ENCODE assay signal across 21 mouse cellular contexts in genomic region chr2:152190161-152190560, GRCm38 (mm10). TPM values are rescaled to one million over a fixed set of nuclear protein-coding genes. Genes with fewer than 3 reads are reported as not detected.
DNase-seq lines count a peak whose midpoint lies in the region; ATAC-seq lines count a peak whose summit lies in the region.
"Had no signal": no experiment of that assay in that cellular context is flagged by ENCODE, and none has a peak within 500 bp of the region (broad histone marks: within the 10 kb centered on the region; RNA-seq: fewer than 3 reads in every experiment).

No protein-coding gene starts in this region.

- H3K9ac ChIP-seq in forebrain, embryonic 11.5 days (ENCODE audit: low read length) = no peak overlapping the region
- H3K9ac ChIP-seq in heart, embryonic 15.5 days = no peak overlapping the region
- H3K9ac ChIP-seq in lung, embryonic 15.5 days = no peak overlapping the region
- H3K9ac ChIP-seq: forebrain, embryonic 13.5 days; liver, embryonic 13.5 days; neural tube, embryonic 15.5 days; stomach, embryonic 15.5 days had no signal

- intact Hi-C loops in heart, postnatal 25 days (cut with DNase I) = no loop called here

- 74% methylated on average over 7 of the region's 7 CpGs for WGBS in forebrain, embryonic 10.5 days
- 75% methylated on average over 7 of the region's 7 CpGs for WGBS in forebrain, embryonic 11.5 days
- WGBS in heart, embryonic 15.5 days = 60% methylated on average over 7 of the region's 7 CpGs
- 58% methylated on average over 7 of the region's 7 CpGs for WGBS in lung, embryonic 15.5 days

- no peak for DNase-seq in forebrain, embryonic 10.5 days (ENCODE audit: extremely low spot score, low spot score)
- no peak for DNase-seq in forebrain, embryonic 11.5 days (ENCODE audit: low spot score)
- DNase-seq in heart, postnatal 25 days (ENCODE audit: low spot score) = no peak
- no peak for DNase-seq in lung, postnatal 25 days (ENCODE audit: low spot score)
- DNase-seq in left cerebral cortex, adult 9 months (ENCODE audit: low spot score in 2 of 2) = no peak
- DNase-seq: adrenal gland, adult 2 months; cerebellum, adult 11-12 months; layer of hippocampus, adult 9-11 months; liver, embryonic 13.5 days; lung, adult 2 months; thymus, postnatal 36 days had no signal

- no peak overlapping the region for H3K4me3 ChIP-seq in forebrain, embryonic 10.5 days
- no peak overlapping the region for H3K4me3 ChIP-seq in forebrain, embryonic 11.5 days (ENCODE audit: low read depth, low read length)
- no peak overlapping the region for H3K4me3 ChIP-seq in heart, embryonic 15.5 days
- no peak overlapping the region for H3K4me3 ChIP-seq in lung, embryonic 15.5 days
- H3K4me3 ChIP-seq: forebrain, embryonic 13.5 days; liver, embryonic 13.5 days; neural tube, embryonic 15.5 days; stomach, embryonic 15.5 days had no signal

- H3K27ac ChIP-seq in forebrain, embryonic 10.5 days = peak overlapping the region; percentile 53; the same call in 1 of the 2 replicates
- no peak overlapping the region for H3K27ac ChIP-seq in forebrain, embryonic 11.5 days (ENCODE audit: low read depth, low read length)
- H3K27ac ChIP-seq in heart, embryonic 15.5 days = peak overlapping the region; percentile 51
- H3K27ac ChIP-seq in lung, embryonic 15.5 days = peak overlapping the region; percentile 30; the same call in 1 of the 2 replicates
- H3K27ac ChIP-seq: forebrain, embryonic 13.5 days; hindbrain, postnatal 0 days; liver, embryonic 13.5 days; macrophage; neural tube, embryonic 15.5 days; stomach, embryonic 15.5 days had no signal

- no peak overlapping the region for H3K4me2 ChIP-seq in forebrain, embryonic 11.5 days (ENCODE audit: low read depth, low read length, severe bottlenecking)
- H3K4me2 ChIP-seq in heart, embryonic 15.5 days = no peak overlapping the region
- H3K4me2 ChIP-seq in lung, embryonic 15.5 days = no peak overlapping the region
- H3K4me2 ChIP-seq: forebrain, embryonic 13.5 days; liver, embryonic 13.5 days; neural tube, embryonic 15.5 days; stomach, embryonic 15.5 days had no signal

- H3K36me3 ChIP-seq in forebrain, embryonic 10.5 days (replicated peaks) = no peaks in the 10 kb centered on the region
- H3K36me3 ChIP-seq in forebrain, embryonic 11.5 days (ENCODE audit: control insufficient read depth, insufficient read depth, low read length) = no peaks in the 10 kb centered on the region
- H3K36me3 ChIP-seq in heart, embryonic 15.5 days = no peaks in the 10 kb centered on the region
- no peaks in the 10 kb centered on the region for H3K36me3 ChIP-seq in lung, embryonic 15.5 days
- H3K36me3 ChIP-seq: G1E; liver, embryonic 13.5 days; neural tube, embryonic 15.5 days; stomach, embryonic 15.5 days had no signal

- no peaks in the 10 kb centered on the region for H3K9me3 ChIP-seq in forebrain, embryonic 10.5 days
- H3K9me3 ChIP-seq in forebrain, embryonic 11.5 days (ENCODE audit: control insufficient read depth, low read length) = no peaks in the 10 kb centered on the region
- no peaks in the 10 kb centered on the region for H3K9me3 ChIP-seq in heart, embryonic 15.5 days (replicated peaks)
- no peaks in the 10 kb centered on the region for H3K9me3 ChIP-seq in lung, embryonic 15.5 days
- H3K9me3 ChIP-seq: forebrain, embryonic 13.5 days; G1E; liver, embryonic 13.5 days; neural tube, embryonic 15.5 days; stomach, embryonic 15.5 days had no signal

- ATAC-seq in forebrain, embryonic 11.5 days (replicated peaks; ENCODE audit: low FRiP score) = no peak
- 0 out of 2 replicates have a peak, but pooled peaks have one; percentile 11 for ATAC-seq in heart, embryonic 15.5 days (replicated peaks; ENCODE audit: insufficient number of reproducible peaks, insufficient read depth, low FRiP score, low read depth)
- no peak for ATAC-seq in lung, embryonic 15.5 days (ENCODE audit: borderline replicate concordance, extremely low read depth, low FRiP score, low TSS enrichment)
- ATAC-seq: forebrain, embryonic 13.5 days; hindbrain, postnatal 0 days; Patski had no signal

- H3K27me3 ChIP-seq in forebrain, embryonic 10.5 days (ENCODE audit: poor library complexity, severe bottlenecking) = no peaks in the 10 kb centered on the region
- H3K27me3 ChIP-seq in forebrain, embryonic 11.5 days (ENCODE audit: control insufficient read depth, insufficient read depth, low read length) = no peaks in the 10 kb centered on the region
- no peaks in the 10 kb centered on the region for H3K27me3 ChIP-seq in heart, embryonic 15.5 days
- no peaks in the 10 kb centered on the region for H3K27me3 ChIP-seq in lung, embryonic 15.5 days
- H3K27me3 ChIP-seq: forebrain, embryonic 13.5 days; liver, embryonic 13.5 days; neural tube, embryonic 15.5 days; stomach, embryonic 15.5 days had no signal

- H3K4me1 ChIP-seq in forebrain, embryonic 10.5 days = peaks cover 13% of the 10 kb centered on the region
- no peaks in the 10 kb centered on the region for H3K4me1 ChIP-seq in forebrain, embryonic 11.5 days (replicated peaks; ENCODE audit: control insufficient read depth, insufficient read depth, low read length)
- H3K4me1 ChIP-seq in heart, embryonic 15.5 days (replicated peaks) = peaks cover 13% of the 10 kb centered on the region
- H3K4me1 ChIP-seq in lung, embryonic 15.5 days = no peaks in the 10 kb centered on the region
- H3K4me1 ChIP-seq: forebrain, embryonic 13.5 days; neural tube, embryonic 15.5 days; stomach, embryonic 15.5 days had no signal

RNA-seq across cellular contexts. Expression of gene Csnk2a1, which starts 36.5 kb away (rescaled TPM):
- 77.6 and 91.0 TPM in 2 replicates for polyA plus RNA-seq in forebrain, embryonic 10.5 days (2016; fragmentation: Nextera tagmentation; extraction: Ambion mirVana)
- polyA plus RNA-seq in forebrain, embryonic 11.5 days (2014; fragmentation: Nextera tagmentation; extraction: Ambion mirVana) = 72.2 and 73.6 TPM in 2 replicates
- 57.9 and 74.6 TPM in 2 replicates for polyA plus RNA-seq in heart, embryonic 15.5 days (2015; fragmentation: Nextera tagmentation; extraction: Ambion mirVana)
- total RNA-seq in heart, postnatal 25 days (2021) = 100 to 1,000 TPM in 1 of 2 experiments, 10 to 100 TPM in 1; 95.2 to 104 TPM
- 76.7 and 83.7 TPM in 2 replicates for polyA plus RNA-seq in lung, embryonic 15.5 days (2015; fragmentation: Nextera tagmentation; extraction: Ambion mirVana)

RNA-seq across cellular contexts. Expression of gene Tcf15, which starts 46.8 kb away (rescaled TPM):
- 4.0 and 4.1 TPM in 2 replicates for polyA plus RNA-seq in forebrain, embryonic 10.5 days (2016; fragmentation: Nextera tagmentation; extraction: Ambion mirVana)
- polyA plus RNA-seq in forebrain, embryonic 11.5 days (2014; fragmentation: Nextera tagmentation; extraction: Ambion mirVana) = 3.4 and 3.5 TPM in 2 replicates
- polyA plus RNA-seq in heart, embryonic 15.5 days (2015; fragmentation: Nextera tagmentation; extraction: Ambion mirVana) = 14.1 and 14.3 TPM in 2 replicates
- 10 to 100 TPM; 24.3 to 34.0 TPM for total RNA-seq in heart, postnatal 25 days (2021)
- 7.8 and 9.0 TPM in 2 replicates for polyA plus RNA-seq in lung, embryonic 15.5 days (2015; fragmentation: Nextera tagmentation; extraction: Ambion mirVana)
- total RNA-seq: G1E; midbrain, postnatal 0 days had no signal
- polyA plus RNA-seq: G1E, macrophage, Patski had no signal
